Mouse (Mus musculus) fat pad, adult 2 months (tissue): ENCODE data around the gene Tmem131.
"Not testable (repeated sequence)": the region's sequence is repeated elsewhere in the genome, so short reads cannot be mapped to it uniquely, and the experiment has no call there.

Experiments
- DNase-seq: peaks from one replicate; pipeline ENCODE4 v3.0.0-alpha.2; 2011; ENCODE audit warnings: low read depth, low spot score; ENCODE audit errors: extremely low read depth

The Tmem131 gene

DNA sequence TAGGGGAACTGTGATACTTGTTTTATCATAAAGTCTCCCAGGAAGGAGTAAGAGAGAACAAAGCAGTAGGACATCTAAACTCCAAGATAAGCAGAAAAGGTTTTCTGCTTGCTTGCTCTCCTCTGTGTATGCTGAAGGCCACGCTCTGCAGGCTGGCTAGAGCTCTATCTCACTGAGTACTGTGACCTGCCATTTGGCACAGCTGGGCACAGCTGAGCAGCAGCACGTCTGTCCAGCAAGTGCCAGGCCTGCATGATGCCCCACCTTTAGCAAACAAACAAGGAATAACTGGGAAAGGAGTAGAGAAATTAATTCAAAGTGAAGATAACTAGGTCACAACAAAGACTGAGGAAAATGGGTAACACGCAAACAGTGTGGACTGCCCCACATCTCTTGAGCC lies 103.6 kb downstream of the Tmem131 start:
- DNase-seq = no peak

DNA sequence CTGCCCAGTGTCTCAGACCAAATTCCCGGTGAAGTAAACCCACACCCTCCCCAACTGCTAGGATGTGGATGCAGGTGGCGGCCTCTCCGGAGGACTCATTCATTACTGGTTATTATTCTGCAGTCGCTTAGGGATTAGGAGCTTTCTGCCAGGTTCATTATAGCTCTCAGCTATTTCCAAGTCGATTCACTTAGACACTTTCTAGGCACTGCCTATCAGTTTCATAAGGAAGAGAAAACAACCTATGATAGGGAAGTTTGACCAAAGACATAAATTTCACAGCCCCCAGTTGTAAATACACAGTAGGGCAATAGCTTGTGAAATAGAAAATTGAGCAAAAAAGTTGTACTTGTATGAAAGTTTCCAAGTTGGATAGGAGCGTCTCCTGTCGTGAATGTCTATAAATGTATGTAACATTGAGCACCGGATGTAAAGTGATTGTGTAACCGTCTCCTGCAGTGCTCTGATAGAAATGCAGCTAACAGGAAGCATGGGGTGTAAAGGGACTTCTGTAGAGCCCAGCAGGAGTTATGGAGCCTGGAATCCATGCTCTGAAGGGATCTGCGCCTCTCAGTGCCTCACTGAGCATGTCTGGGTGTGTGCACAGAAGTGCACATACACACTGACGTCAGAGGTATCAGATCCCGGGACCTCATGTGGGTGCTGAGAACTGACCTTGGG lies 107.1 kb downstream of the Tmem131 start:
- DNase-seq = no peak

DNA sequence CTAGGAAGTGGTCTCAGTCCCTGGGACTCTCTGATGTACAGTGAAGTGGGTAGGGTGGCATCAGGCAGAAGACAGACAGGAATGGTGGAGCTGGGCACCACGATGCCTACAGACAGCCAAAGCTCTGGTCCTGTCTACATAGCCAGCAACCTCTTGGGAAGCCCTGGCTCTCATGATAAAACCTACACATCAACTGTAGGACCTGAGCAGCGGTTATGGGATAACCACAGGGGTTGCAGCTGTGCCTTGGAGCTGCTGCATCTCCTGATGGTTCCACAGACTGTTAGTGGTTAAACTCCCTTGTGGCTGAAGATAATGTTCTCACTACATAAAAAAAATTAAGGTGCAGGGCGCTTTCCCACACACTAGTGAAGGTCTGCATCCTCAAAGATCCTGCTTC lies 107.9 kb downstream of the Tmem131 start:
- DNase-seq = no peak

DNA sequence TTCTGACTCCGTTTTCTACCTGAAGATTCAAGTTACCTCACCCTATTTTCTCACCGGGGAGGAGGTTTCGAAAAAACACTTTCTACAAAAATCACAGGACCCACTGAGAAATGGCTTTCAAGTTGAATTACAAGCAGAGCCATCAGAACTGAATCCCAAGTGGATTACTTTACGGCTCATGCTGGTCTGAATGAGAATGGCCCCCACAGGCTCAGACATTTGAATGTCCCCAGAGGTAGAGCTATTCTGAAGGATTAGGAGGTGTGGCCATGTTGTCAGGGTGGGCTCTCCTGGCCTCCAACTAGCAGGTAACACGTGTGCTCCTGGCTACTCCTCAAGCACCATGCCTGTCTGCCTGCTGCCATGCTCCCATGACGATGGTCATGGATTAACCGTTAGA lies 109.4 kb downstream of the Tmem131 start:
- DNase-seq = no peak

DNA sequence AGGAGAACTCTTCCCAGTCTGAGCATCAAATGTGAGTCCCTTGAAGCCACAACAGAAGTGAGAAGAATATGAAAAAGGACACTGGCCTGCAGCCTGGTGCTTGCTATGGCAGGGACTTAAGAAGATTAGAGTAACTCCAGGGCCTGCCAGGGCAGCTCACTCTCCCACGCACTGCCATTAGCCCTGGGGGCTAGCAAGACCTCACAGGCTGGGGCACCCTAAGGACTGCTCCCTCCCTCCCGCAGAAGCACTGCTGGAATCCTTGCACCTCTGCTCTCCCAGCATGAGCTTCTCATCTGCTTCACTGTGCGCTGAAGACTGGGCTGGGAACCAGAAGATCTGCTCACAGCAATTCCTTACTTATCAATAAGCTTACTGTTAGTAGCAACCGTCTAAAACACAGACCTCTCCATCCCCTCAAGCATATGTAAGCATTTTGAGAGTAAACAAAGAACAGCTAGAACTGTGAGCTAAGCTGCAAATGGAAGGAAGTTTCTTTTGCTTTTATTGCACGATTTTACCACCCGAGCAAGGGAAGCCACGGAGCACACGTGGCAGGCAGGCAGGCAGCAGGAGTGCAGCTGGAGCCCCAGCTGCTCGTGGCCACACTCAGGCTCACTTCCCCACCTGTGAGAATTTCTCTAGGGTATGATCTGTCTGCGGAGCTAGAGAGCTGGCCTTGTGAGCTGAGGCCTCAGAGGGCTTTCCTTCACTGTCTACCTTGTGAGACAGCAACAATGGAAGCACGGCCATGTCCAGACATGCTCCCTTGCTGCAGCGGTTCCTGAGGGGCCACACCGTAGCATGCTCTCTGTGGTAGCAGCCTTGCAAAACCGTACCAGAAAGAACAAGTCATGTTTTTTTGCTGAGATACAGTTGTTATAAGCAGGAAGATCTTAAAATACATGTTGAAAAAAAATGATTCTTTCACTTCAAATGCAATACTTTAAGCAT lies 112.3 kb downstream of the Tmem131 start:
- DNase-seq = peak; percentile 75

DNA sequence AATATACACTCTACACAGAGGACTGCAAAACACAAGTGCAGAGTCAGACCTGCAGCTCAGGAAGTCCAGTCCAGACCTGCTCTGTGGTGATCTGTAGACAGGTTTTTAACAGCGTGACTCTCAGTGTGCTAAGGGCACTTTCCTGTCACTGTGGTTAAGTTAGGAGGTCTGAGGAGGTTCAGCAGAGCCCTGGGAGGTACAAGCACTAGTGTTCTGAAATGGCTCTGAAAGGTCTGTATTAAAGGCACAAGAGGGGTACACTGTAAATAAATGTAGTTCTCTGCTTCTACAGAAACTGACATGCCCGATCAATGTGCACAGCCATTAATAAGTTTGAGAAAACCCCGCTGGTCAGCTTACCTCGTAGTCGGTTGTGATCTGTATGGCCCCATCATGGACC lies 119.1 kb downstream of the Tmem131 start:
- DNase-seq = no peak

DNA sequence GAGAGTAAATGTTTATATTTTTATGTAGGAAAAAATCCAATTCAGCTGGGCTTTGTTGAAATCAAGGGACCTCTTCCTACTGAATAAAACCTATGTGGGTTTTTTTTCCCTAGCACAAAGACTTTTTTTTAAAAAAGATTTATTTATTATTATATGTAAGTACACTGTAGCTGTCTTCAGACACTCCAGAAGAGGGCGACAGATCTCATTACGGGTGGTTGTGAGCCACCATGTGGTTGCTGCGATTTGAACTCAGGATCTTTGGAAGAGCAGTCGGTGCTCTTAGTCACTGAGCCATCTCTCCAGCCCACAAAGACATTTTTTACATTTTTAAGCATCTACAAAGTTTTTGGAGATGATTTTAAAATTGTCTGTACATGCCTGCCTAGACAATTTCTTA lies 121.5 kb downstream of the Tmem131 start:
- not testable (repeated sequence) for DNase-seq

DNA sequence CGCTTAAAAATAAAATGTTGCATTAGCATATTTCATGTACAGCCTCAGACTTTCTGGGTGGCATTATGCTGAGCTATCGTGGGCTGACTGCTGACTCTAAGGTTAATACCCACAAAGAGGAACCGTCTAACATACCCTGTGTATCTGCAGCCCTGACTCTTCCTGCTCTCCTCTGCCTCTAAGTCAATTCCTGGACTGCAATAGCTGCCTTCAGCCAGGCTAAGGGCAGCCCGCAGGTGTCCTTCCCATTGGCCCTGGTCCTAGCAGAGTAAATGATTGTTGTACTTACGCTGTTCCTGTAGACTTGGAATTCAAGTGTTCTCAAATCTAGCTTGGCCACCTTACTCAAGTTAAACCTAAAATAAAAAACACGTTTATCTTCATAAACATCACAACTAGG lies 128.3 kb downstream of the Tmem131 start:
- DNase-seq = no peak

DNA sequence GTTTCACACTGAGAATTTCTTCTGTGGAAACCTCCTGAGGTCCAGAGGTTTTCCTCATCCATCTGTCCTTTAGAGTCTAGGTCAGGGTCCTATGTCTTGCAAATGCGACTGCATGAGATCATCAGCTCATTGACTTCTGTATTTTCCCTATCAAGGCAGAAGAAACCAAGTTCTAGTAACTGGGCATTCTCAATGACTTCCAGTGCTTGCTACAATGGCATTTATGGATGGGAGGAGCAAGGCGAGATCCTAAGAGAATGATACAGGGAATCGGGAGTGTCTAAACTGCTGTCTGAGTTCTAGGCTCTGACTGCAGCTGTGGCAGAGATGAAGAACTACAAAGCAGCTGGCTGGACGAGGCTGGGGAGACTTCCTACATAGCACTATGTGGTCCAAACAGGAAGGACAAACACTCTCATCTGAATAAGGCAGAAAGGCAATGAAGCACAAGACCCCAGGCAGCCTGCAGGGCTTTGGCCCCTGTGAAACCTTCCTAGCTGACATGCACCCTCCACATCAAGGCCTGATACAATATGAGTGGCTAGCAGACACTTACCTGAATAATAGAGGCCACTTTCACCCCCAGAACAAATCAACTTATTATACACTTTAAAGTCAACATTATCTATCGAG lies 129.1 kb downstream of the Tmem131 start:
- no peak for DNase-seq

DNA sequence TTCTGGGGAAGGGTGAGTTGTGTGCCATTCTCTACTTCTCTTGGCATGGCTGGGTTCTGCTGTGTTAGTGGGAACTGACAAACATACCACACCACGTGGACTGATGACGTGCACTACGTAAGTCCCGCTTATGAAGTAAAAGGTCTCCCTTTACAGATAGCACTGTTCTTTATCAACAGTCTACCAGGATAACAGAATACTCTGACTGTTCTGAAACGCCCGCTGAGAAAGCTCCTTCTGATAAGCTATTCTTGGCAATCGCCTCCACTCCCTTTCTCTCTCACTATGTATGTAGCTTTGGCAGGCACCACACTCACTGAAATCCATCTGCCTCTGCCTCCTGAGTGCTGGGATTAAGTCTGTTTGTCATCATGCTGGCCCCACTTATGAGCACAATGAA lies 130.1 kb downstream of the Tmem131 start:
- no peak for DNase-seq

DNA sequence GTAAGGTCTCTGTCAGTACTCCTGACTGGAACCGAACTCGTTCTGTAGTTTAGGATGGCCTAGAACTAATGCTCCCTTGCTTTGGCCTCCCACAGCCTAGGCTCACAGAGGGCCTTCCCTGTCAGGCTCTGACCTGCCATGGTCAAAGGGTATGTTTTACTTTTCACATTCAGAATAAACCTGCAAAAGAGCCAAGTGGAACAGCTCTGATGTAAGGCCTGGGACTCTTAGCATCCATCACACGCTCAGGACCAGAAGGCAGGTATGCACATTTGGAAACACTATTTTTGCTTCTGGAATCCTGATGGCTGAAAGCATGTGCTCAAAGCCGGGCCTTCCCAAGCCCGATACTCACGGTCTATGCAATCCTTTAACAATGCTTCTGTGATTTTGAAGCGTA lies 131.7 kb downstream of the Tmem131 start:
- DNase-seq = no peak

DNA sequence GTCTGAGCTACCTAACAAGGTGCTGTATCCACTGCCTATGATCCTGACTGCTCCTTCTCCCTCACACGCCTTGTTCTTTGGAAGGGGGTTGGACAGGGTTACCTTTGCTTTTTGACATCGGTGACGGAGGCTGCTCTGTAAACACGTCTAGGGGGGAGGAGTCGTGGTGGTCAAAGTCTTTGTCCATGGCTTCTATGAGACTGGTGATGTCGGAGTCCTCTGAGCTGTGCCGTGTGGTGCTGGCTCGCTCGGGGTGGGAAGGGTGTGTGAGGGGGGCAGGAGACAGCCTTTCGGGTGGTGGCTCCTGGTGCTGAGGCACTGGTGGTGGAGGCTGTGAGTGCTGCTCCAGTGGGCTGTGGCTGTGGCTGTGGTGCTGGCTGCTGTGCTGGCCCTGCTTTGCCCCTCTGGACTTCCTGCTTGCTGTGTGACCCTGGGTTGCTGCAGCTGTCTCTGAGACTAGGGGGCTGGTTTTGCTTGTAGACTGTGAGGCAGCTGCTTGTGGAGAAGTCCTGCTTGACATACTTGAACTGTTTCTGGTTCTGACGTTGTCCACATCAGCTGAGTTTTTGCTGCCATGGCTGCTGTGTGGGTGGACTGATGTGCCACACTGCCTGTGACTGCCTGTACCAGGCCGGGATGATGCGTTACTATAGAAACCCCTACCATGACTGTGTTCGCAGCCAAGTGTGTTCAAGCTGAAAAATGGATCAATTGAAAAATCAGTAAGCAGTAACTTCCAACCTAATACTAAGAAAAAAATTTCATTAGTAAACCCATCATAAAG lies 135.5 kb downstream of the Tmem131 start:
- DNase-seq = no peak

DNA sequence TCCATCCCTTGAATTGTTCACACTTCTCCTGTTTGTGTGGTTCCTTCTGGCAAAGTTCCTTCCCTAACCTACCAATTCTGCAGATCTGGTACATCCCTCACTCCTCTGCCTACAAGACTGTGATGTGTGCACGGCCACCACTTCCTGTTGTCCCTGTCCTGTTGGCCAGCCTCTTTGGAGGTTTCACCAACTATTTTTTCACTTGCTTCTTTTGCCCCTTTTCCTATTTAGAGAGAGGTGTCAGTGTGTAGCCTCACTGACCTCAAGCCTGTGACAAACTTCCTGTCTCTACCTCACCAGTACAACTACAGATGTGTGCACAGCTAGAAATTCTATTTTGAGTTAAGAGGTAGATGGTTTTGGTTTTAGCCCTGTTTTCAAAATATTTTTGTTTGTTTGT lies 136.4 kb downstream of the Tmem131 start:
- no peak for DNase-seq

DNA sequence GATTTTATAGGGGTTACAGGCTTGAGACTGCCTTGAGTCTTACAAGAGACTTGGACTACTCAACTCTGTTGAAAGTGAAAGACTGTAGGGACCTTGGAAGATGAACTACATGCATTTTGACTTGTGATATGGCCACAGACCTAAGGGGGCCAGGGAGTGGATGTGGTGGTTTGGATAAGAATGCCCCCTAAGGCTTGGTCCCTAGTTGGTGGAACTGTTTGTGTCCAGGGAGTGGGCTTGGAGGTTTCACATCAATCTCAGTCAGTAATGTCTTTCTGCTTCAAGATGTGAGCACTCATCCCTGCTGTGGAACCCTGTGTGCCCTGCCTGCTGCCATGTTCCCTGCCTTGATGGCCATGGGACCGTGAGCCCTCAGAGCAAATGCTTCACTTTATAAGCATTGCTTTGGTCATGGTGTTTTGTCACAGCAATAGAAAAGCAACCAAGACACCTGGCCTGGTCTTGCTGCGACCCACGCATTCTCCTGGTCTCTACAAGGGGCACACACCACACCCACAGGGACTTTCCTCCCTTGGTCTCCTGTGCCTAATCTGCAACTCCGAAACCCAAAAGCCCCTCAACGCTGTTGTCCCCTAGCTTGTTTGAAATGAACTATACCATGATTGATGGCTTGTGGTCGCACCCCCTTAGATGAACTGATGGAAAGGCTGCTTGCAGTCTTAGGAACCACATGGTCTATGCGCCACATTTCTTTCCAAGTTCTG lies 137.1 kb downstream of the Tmem131 start:
- no peak for DNase-seq

DNA sequence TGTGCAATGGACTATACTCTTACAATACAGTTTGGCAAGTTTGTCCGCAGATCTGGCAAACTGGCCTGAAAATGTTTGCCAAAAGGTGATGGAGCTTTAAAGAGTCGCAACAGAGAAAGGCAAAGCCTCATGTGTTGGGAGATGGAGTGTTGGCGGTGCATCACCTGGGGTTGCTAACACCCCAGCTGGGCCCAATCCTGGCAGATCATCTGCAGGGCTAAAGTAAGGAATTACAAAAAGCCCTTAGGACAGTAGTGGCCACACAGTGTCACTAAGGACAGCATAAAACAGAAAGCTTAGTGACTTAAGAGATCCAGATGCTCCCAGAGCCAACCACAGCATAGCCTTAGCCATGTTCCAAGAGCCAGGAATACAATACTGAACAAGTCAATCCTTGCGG lies 138.6 kb downstream of the Tmem131 start:
- peak; percentile 78 for DNase-seq

DNA sequence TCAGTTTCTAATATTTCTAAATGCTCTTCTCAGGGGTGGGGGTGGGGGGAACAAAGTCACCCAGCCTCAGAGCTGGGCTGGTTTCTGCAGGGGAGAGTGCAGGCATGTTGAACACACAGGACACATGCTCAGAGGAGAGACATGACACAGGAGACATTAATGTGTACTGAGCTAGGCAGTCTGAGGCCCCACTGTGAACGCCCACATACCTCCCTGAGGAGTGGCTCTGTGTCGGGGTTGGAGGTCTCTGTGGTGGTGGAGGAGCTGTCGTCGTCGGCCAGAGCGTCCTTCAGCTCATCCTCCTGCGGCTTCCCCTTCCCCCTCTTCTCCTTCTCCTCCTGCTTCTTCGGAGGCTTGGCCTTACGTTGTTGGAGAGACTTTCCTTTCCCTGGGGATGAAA lies 139.2 kb downstream of the Tmem131 start:
- no peak for DNase-seq

DNA sequence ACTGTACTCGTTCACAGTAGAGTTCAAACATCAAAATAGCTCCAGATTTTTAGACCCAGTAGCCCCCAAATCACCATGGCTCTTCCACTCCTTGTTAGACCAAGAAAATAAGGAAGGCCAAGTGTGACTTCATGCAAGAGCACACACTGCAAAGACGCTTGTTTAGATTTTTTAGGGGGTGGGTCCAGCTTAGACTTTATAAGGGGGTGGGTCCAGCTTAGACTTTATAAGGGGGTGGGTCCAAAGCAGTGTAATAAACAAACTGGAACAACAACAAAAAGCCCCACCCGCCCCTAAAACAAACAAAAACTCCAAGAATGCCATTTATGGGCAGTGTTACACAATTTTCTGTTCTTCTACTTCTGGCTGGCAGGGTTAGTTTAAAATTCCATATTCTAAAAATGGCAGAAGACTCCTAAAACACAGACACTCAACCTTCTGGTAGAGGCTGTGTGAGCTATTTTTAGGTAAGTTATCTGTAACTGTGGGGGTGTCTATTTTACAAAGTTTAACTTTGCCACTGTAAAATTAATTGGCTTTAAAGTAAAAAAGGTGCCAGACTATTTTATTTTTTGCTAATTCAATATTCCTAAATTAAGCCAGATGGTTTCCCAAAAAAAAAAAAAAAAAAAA lies 143.0 kb downstream of the Tmem131 start:
- no peak for DNase-seq

DNA sequence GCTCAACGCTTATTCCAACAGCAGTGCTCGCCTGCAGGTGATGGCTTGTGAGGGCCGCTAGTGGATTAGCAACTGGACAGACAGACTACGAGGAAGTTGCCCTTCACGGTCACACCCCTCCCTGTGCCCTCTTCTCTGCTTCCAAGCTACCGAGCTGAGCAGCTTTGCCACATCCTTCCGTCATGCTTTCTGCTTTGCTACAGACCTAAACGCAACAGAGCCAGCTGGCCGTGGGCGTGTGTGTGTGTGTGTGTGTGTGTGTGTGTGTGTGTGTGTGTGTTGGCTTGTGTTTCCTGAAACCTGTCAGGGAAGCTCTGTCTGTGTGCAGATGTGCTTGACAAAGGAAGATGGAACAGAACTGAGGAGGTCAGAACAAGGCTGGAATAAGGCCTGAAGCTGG lies 146.0 kb downstream of the Tmem131 start:
- DNase-seq = no peak

DNA sequence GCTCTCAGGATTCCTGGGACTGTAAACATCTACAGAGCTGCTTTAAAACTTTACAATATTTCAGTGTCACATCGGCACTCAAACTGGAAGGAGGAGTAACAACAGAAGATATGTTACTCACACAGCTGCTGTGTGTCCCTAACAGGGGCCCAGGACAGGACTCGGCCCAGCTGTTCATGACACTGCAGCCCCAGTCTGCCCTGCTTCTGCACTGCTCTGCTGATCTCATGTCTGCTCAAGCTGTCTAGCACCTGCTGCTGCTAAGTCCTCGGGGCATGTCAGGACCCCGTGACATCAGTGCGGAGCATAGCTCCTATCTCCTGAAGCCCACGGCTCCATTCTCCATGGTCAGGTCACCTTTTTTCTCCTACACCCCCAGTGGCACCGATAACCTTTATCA lies 146.8 kb downstream of the Tmem131 start:
- no peak for DNase-seq

DNA sequence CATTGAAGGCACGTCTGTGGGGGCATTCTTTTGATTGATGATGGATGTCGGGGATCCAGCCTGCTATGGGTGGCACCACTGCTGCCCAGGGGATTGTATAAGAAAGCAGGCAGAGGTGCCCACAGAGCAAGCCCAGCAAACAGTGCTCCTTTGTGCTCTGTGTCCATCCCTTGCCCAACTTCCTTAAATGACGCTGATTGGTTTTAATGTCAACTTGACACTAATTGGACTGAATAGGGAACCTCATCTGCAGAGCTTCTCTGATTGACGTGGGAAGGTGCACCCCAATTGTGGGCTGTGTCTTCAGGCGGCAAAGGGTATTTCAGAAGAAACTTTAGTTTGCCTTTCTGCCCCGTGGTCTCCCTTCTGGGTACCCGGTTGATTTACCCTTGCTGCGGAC lies 154.1 kb downstream of the Tmem131 start:
- no peak for DNase-seq
